Mouse (Mus musculus) 3134 (cell line): ENCODE results near the gene Olfr298.

ENCODE experiments used
- DNase-seq: peaks from one replicate; pipeline ENCODE4 v3.0.0-alpha.2; 2011; ENCODE audit warnings: low spot score; ENCODE audit not compliant: insufficient read length; ENCODE audit errors: extremely low read depth

Gene Olfr298

GRCm38 (mm10) chr7:86492384-86492783 lies at the start of gene Olfr298:
TSS of gene Olfr298 (minus strand) at chr7:86492484.
- no peak for DNase-seq

DNA sequence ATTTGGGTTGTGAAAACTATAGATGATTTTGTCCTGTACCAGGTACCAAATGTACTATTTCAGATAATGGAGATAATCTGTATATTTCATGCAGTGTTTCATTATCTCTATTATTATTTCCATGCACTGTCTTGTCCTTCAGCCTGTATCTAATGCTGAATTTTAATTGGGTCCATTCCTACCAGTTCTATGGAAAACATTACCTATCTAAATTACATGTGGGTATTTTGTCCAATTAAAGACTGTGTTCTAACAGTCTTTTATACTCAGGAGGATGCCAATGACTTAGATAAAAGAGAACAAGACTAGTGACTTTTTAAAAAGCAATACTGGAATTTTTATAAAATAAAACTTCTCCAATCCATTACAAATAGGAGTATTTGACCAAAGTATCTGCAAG lies 27.4 kb upstream of the Olfr298 start, which contains the start of gene Olfr297:
Gene Olfr297, plus strand, starts transcription at position 301 of the 400 bp plus-strand sequence.
- no peak for DNase-seq

DNA sequence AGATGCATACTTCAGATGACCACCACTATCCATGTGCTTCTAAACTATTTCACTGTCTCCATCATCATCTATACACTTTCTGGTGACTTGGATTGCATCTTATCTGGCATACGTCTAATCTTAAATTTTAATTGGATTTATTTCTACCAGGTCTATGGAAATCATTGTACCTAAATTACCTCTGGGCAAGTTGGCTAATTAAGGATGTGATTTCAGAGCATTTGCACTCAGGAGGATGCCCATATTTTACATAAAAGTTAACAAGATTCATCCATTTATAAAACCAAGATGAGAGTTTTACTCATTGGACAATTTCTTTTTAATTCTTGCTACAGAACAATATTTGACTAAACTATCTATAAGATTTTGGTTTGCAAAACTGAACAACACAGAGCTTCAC lies 32.7 kb downstream of the Olfr298 start, which contains the start of gene Olfr299:
Gene Olfr299, plus strand, starts transcription at position 301 of the 400 bp plus-strand sequence.
- no peak for DNase-seq
